Mouse (Mus musculus) myocyte (in vitro differentiated cells): ENCODE data around the gene Fcgr3.

Experiments
- CEBPB ChIP-seq: IDR thresholded peaks from 2 replicates; pipeline ENCODE4 v1.6.1; 2011; ENCODE audit warnings: mild to moderate bottlenecking, moderate library complexity; ENCODE audit not compliant: poor library complexity, insufficient read depth, severe bottlenecking
- E2F4 ChIP-seq: IDR thresholded peaks from one replicate; pipeline ENCODE4 v1.6.1; 2011; ENCODE audit warnings: mild to moderate bottlenecking, control low read depth, moderate library complexity; ENCODE audit not compliant: insufficient read depth
- POLR2A ChIP-seq: IDR thresholded peaks from one replicate; pipeline ENCODE4 v1.6.1; 2011; ENCODE audit warnings: low read depth, mild to moderate bottlenecking, control low read depth, moderate library complexity; ENCODE audit not compliant: insufficient read length
- TCF12 ChIP-seq: IDR thresholded peaks from one replicate; pipeline ENCODE4 v1.6.1; 2011; ENCODE audit warnings: mild to moderate bottlenecking, control low read depth; ENCODE audit not compliant: poor library complexity, insufficient read depth, severe bottlenecking
- USF1 ChIP-seq: IDR thresholded peaks from one replicate; pipeline ENCODE4 v1.6.1; 2011; ENCODE audit warnings: low read depth, mild to moderate bottlenecking, control low read depth, moderate library complexity

DNA sequence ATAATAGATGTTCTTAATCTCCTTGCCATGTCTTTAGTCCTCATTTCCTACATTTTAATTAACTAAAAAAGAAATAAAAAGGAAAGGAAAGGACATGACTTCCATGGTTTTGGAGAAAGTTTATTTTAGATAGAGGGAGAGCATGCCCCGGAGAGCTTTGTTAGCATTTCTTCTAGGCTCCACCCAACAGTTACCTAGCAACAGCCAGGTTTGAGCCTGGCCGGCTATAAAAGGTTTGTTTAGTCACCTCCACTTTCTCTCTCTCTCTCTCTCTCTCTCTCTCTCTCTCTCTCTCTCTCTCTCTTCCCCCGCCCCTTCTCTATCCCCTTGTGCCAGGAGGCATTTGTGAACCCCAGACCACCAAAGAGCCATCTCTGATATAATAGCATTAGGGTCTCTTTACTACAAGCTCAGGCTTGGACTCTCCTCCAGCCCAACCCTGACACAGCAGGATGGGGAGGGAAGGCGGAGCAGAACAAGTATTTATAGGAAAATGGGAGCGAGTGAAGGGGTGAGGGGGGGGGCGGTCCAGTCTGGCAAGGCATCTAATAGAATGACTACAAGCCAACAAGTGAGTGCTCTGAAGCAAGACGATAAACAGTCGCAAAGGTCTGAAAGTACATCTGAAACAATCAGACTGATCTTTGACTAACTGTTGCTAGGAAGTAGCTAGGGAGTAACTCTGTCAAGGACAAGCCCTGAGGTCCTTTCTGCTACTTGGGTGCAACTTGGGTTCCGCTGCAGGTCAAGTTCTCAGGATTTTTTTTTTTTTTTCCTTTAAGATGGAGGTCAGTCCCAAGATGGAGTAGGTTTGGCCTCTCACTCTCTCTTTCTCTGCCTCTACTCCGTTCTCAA lies 31.6 kb upstream of the Fcgr3 start:
- TF ChIP-seq POLR2A (no peak), TCF12 (no peak), E2F4 (no peak), CEBPB (no peak), USF1 (no peak)
